Mouse (Mus musculus): ENCODE data around the gene Cwc25. TPM values are rescaled to one million over a fixed set of nuclear protein-coding genes. Genes with fewer than 3 reads are reported as not detected.
A peak's percentile ranks its signal among the peaks of the same experiment; 100 is the strongest.

Cwc25 gene
- total RNA-seq, 2 experiments from 2014 or later: 20.1 to 20.6 TPM

DNA sequence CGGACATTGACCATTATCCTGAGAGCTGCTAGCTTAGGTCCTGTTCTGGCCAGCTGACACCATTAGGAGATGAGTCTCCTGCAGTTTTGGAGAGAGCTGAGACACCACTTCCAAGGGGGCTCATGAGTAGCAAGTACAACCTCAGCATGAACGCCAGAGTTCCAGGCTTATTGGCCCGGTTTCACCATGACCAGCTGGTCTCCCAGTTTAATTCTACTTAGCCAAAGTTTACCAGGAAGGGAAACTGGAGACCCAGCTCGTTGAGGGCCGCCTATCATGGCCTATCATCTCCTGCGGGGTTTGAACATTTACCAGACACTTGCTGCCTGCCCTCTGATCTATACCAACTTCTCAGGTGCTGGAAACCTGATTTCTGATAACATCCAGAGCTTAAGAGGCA is 41.3 kb upstream of the Cwc25 start:
- TF ChIP-seq CTCF (conservative IDR thresholded peaks at IDR 0.05): no peak
- Histone ChIP-seq H3K27ac (peak overlapping the region; percentile 62; the same call in 1 of the 2 replicates), H3K4me3 (no peak overlapping the region)
- no peak for DNase-seq (ENCODE audit: low spot score in 2 of 2)

DNA sequence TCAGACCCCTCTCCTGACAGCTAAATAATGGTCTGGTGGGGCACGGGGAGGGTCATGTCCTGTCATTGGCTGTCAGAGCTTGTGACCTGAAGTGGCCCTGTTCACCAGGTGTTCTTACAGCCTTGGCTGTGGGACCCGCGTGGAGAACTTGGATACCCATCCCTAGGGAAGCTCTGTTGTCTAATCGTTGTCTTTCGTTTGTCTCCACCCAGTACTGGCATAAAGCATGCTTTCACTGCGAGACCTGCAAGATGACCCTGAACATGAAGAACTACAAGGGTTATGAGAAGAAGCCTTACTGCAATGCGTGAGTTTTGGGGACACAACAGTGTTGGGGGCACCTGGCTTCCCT is 40.2 kb upstream of the Cwc25 start:
- no peak for TF ChIP-seq CTCF (conservative IDR thresholded peaks at IDR 0.05)
- DNase-seq (ENCODE audit: low spot score in 2 of 2): no peak
- peak overlapping the region; percentile 74 for H3K27ac ChIP-seq
- H3K4me3 ChIP-seq: no peak overlapping the region

DNA sequence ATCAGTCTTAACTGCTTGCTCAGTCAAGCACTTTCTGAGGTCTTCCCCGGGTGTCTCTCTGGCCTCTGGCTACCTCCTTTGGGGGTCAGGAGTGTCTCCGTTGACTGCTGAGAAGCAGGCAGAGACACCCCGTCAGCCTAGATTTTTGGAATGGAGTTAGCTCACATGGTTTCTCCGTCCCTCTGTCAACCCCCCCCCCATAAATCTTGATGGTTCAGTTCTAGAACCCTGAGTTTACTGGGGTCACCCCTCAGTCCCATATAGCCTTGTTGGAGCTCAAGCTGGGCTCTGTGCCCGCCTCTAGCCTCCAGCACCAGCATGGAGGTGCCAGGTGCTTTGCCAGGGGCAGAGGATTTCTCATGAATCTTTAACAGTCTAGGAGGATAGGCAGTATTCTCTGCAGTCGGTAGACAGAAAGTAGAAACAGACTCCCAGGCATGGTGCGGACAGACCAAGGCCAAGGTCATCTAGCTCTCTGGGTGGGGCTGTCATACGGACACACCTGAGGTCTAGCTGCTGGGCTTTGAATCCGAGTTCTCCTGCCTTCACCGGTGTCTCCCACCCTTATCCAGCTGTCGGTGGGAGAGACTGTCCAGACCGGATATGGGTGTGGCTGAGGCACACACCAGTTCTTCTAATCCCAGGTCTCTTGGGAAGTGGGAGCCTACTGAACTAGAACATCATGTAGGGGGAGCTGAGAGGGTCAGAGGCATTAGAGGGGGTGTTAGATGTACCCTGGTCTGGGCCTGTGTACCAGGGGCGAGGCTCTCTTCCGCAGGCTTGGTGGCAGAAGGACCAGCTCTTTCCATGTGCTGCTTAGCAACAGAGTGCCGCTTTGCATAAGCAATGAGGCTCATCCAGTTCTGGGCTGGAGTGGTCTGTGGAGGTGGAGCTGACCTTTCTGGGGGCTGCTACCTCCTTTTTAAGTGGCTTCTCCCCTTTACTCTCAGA is 39.6 kb upstream of the Cwc25 start:
- H3K27ac ChIP-seq: peak overlapping the region; percentile 74
- TF ChIP-seq CTCF (conservative IDR thresholded peaks at IDR 0.05): no peak
- peak overlapping the region; percentile 32; the same call in 1 of the 2 replicates for H3K4me3 ChIP-seq
- DNase-seq (ENCODE audit: low spot score in 2 of 2): no peak

GRCm38 (mm10) chr11:97804841-97805661 is 38.7 kb upstream of the Cwc25 start:
- no peak for TF ChIP-seq CTCF (conservative IDR thresholded peaks at IDR 0.05)
- Histone ChIP-seq H3K27ac (peak overlapping the region; percentile 74; the same call in 1 of the 2 replicates), H3K4me3 (no peak overlapping the region)
- DNase-seq (ENCODE audit: low spot score in 2 of 2): no peak

DNA sequence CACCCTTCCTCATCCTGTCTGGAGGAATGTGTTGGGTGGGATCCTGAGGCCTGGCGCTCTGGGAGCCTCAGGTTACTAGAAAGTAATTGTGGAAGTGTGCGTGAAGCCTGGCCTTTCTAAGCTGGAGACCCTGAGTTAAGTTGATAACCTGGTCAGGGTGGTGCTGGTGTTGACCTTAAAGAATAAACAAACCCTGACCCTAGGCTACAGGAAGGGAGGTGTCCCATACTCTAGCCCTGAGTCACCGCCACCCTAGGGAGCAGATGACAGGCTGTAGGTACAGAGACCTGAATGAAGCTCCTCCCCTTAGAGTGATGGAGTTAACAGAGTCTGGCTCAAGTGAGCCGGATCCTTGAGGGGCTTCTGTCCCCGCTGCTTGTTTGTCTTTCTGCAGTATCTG is 37.5 kb upstream of the Cwc25 start:
- Histone ChIP-seq H3K27ac (peak overlapping the region; percentile 74; the same call in 1 of the 2 replicates), H3K4me3 (no peak overlapping the region)
- DNase-seq (ENCODE audit: low spot score in 2 of 2): no peak
- TF ChIP-seq CTCF (conservative IDR thresholded peaks at IDR 0.05): no peak

GRCm38 (mm10) chr11:97802495-97802894 is 36.1 kb upstream of the Cwc25 start:
- H3K4me3 ChIP-seq: no peak overlapping the region; the same call in 1 of the 2 replicates
- no peak for DNase-seq (ENCODE audit: low spot score in 2 of 2)
- no peak for TF ChIP-seq CTCF (conservative IDR thresholded peaks at IDR 0.05)
- peak overlapping the region; percentile 99 for H3K27ac ChIP-seq

DNA sequence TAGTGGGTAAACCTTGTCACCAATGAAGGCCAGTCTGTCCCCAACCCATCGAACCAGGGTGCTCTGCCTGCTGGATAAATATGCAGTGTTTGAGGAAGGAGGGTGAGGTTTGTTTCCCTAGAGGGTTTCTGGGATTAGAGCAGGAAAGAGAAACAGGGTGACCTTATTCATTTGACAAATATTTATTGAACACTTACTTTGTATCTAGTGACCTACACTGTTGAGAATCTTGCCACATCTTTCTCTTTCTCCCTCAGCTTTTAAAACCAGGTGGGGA is 35.8 kb upstream of the Cwc25 start:
- TF ChIP-seq CTCF (conservative IDR thresholded peaks at IDR 0.05): no peak
- Histone ChIP-seq H3K4me3 (no peak overlapping the region; the same call in 1 of the 2 replicates), H3K27ac (peak overlapping the region; percentile 99)
- no peak for DNase-seq (ENCODE audit: low spot score in 2 of 2)

DNA sequence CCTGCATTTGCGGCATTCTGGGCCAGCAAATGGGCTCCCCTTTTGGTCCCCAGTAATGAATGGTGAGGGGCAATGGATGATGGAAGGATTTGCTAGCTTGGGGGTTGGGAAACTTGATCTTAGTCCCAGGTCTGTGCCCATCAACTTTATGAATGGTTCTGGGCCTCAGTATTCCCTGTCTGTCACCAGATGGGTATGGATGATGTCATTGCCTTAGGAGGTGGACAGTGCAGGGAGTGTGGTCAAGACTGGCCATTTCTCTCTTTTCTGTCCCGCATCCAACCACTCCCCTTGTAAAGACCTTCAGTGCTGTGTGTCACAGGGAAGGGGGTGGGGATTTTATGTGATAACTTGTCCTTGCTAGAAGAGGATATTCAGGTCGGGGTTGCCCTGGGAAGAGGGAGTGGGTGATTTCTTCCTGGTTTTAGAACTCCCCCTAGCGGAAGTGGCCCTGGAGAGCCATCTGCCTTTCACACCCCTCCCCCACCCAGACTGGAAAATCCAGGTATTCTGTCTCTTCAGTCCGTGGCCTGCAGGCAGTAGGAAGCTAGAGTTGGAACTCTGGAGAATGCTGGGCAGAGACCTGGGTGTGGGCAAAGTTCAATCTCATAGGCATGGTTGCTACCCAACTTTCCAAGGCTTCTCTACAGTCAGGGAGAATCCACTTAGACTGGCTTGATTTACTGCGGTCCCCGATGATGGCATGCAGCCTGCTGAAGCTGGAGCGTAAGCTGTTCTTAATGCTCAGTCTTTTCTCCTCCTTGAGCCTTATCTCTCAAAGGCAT is 35.2 kb upstream of the Cwc25 start:
- peak overlapping the region; percentile 74 for H3K4me3 ChIP-seq
- peak in 1 of 2 experiments; percentile 57 for DNase-seq (ENCODE audit: low spot score in 2 of 2)
- peak overlapping the region; percentile 99 for H3K27ac ChIP-seq
- peak; percentile 75 for TF ChIP-seq CTCF (conservative IDR thresholded peaks at IDR 0.05)

DNA sequence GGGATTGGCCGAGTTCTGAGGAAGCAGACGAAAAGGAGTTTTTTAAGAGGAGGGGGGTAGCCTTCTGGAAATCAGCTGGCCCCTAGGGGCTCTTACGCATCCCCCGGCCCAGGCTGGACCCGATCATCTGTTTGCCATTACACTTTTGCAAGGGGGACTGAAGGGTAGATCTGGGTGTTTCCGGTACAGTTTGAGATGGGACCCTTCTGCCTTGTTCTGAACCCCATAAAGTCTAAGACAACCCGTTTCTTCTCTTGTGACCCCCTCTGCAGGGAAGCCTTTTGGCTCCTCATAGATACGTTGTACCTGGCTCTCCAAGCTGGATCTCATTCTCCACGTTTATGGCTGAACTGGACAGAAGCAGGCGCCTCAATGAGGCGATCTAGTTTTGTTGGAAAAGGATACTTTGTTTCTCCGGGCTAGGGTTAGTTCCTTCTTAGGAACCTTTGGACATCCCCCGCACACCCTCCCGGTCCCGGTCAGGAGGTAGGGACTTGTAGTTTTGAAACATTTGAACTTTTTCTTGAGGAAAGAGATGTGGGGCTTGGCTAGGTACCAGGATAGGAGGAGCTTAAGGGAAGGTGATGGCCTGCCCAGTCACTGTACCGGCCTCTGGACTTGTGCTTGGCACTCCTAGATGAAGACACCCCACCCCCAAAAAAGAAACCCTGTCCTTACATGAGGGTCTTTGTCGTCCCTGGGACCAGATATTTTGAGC is 34.5 kb upstream of the Cwc25 start:
- H3K27ac ChIP-seq: peak overlapping the region; percentile 99
- no peak for TF ChIP-seq CTCF (conservative IDR thresholded peaks at IDR 0.05)
- no peak for DNase-seq (ENCODE audit: low spot score in 2 of 2)
- H3K4me3 ChIP-seq: peak overlapping the region; percentile 74

- TF ChIP-seq CTCF (conservative IDR thresholded peaks at IDR 0.05): no peak
- Histone ChIP-seq H3K27ac (peak overlapping the region; percentile 99), H3K4me3 (peak overlapping the region; percentile 74)
- no peak for DNase-seq (ENCODE audit: low spot score in 2 of 2)
Measured at GRCm38 (mm10) chr11:97799994-97800690, 33.8 kb upstream of the Cwc25 start.

DNA sequence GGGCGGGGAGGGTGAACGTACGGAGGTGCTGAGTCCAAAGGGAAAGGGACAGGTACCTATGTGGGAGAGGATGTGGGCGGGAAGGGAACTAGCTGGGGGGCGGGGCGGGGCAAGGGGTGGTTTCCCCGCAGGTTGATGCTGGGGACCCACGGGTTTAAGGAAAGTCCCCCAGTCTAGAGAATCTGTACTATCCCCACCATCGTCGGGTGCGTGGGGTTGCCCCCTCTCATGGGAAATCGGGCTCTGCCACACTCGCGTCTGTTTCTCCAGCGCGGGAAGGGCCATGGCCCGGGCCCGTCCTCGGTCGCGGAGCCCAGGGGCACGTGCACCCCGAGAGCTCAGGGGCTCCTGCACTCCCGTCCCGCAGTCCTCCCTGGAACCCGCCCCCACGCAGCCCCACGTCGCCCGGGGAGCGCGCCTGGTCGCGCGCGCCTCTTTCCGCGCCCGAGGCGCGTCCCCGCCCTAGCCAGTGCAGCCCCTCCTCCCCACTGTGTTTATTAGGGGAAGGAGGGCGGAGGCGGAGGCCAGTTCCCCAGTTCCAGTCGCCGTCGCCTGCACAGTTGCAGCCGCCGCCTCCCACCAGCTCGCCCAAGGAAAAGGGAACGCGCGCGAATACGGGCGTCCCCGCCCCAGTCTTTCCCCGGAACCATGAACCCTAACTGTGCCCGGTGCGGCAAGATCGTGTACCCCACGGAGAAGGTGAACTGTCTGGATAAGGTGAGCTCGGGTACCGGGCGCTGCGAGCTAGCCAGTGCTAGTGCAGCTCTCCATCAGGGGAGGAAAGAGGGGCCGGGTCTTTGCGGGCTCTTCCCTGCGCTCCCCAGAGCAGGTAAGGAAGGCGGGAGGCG is 33.0 kb upstream of the Cwc25 start:
- peak; percentile 90 to 94 for DNase-seq (ENCODE audit: low spot score in 2 of 2)
- Histone ChIP-seq H3K4me3 (peak overlapping the region; percentile 74), H3K27ac (peak overlapping the region; percentile 99)
- no peak for TF ChIP-seq CTCF (conservative IDR thresholded peaks at IDR 0.05)

All from layer of hippocampus, adult 2 months (tissue).